Mouse (Mus musculus): ENCODE measurements at regions not wholly inside any gene's neighbourhood (a gene's known extent, or its start where the extent isn't known, plus 50 kb on each side); places are given as distances from the start of the nearest gene placed in this dataset.
"Not testable (repeated sequence)": the region's sequence is repeated elsewhere in the genome, so short reads cannot be mapped to it uniquely, and the experiment has no call there.

GRCm38 (mm10) chr10:48582006-48582405, 1206.6 kb downstream of the Grik2 start:
- DNase-seq (ENCODE audit: low read depth, low spot score): peak; percentile 67

DNA sequence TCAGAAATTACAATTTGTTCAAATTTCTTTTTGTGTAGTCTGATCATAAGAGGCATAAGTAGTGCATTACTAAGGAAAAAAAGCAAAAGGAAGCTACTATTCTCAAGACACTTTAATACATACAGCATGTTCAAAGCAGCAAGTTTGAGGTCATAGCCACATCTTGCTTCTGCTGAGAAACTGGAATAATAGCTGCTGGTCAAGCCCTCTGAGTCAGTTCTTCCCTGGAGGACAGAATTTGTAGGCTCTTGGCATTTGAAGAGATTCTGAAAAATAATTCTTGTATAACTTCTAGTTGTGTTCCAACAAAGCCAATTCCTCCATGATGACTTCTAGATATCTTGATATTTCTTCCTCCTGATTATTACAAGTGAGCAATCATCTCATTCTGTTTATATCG, 1207.5 kb downstream of the Grik2 start:
- peak; percentile 1 for DNase-seq (ENCODE audit: low read depth, low spot score)

- DNase-seq (ENCODE audit: low read depth, low spot score): peak; percentile 60
Observed at GRCm38 (mm10) chr10:48572600-48572999, 1216.0 kb downstream of the Grik2 start.

GRCm38 (mm10) chr10:48549791-48550190, 1238.8 kb downstream of the Grik2 start:
- not testable (repeated sequence) for DNase-seq (ENCODE audit: low read depth, low spot score)

- DNase-seq (ENCODE audit: low read depth, low spot score): no peak
Observed at GRCm38 (mm10) chr10:48522258-48522657, 1266.3 kb downstream of the Grik2 start.

GRCm38 (mm10) chr10:48472927-48473326, 1315.6 kb downstream of the Grik2 start:
- peak; percentile 25 for DNase-seq (ENCODE audit: low read depth, low spot score)

GRCm38 (mm10) chr10:48443739-48444342, 1344.7 kb downstream of the Grik2 start:
- DNase-seq (ENCODE audit: low read depth, low spot score): peak; percentile 14

DNA sequence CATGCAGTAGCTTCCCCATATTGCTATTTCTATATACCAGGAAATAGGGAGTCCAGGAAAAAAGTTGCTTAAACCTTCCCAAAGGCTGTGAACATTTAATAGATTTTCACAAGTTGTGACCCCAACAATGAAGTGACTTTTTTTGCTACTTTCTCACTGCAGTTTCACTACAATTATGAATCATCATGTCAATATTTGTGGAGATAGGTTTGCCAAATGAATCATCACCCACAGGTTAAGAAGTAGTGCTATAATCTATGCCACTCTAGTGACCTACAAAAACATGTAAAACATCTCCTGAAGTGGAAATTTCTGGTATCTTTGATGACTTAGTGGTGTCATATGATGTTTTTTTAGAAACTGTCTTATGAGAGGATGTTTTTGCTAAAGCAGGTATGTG, 1355.3 kb downstream of the Grik2 start:
- no peak for DNase-seq (ENCODE audit: low read depth, low spot score)

DNA sequence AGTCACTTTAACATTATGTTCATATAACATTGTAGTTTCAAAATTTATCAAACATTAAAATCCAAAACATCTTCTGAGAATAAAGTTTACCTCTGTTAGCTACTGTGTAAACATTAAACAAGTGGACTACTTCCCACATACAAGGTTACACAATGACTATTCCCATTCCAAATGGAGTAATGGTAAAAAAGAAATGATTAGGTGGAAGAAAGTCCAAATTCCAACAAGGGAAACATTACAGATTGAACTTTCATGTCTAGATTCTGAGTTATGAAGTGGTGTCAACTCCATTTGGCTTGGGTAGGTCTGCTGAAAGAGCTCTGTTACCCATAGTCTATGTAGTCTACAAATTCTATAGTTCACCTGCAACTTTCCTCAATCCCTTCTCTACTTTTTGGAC, 1363.1 kb downstream of the Grik2 start:
- DNase-seq (ENCODE audit: low read depth, low spot score): no peak

GRCm38 (mm10) chr10:48405071-48405470, 1383.5 kb downstream of the Grik2 start:
- no peak for DNase-seq (ENCODE audit: low read depth, low spot score)
